Mouse (Mus musculus) CH12.LX (cell line): ENCODE measurements around the gene Knl1.
A peak's percentile ranks its signal among the peaks of the same experiment; 100 is the strongest.

Experiments used
- EP300 ChIP-seq: IDR thresholded peaks from 2 replicates; pipeline ENCODE4 v1.6.1; 2011; ENCODE audit warnings: low read length, improper control_type of control experiment
- HCFC1 ChIP-seq: IDR thresholded peaks from 2 replicates; pipeline ENCODE4 v1.6.1; 2012; ENCODE audit warnings: low read depth, mild to moderate bottlenecking, inconsistent platforms, low read length, improper control_type of control experiment
- JUND ChIP-seq: conservative IDR thresholded peaks from 2 replicates; pipeline ENCODE4 v1.6.1; 2011; ENCODE audit warnings: low read depth, low read length, improper control_type of control experiment
- NELFE ChIP-seq: IDR thresholded peaks from 2 replicates; pipeline ENCODE4 v1.6.1; 2011; ENCODE audit warnings: low read depth, low read length, improper control_type of control experiment
- RAD21 ChIP-seq: IDR thresholded peaks from 2 replicates; pipeline ENCODE4 v1.6.1; 2011; ENCODE audit warnings: low read depth, mild to moderate bottlenecking, low read length, improper control_type of control experiment, moderate library complexity
- USF2 ChIP-seq: conservative IDR thresholded peaks from 2 replicates; pipeline ENCODE4 v1.6.1; 2011; ENCODE audit warnings: low read depth, low read length, improper control_type of control experiment
- ZNF384 ChIP-seq: IDR thresholded peaks from 2 replicates; pipeline ENCODE4 v1.6.1; 2012; ENCODE audit warnings: low read depth, low read length, improper control_type of control experiment, inconsistent platforms

- TF ChIP-seq RAD21 = peak; percentile 8; the same call in 1 of the 2 replicates
- no peak for TF ChIP-seq HCFC1
- TF ChIP-seq USF2 = no peak
- TF ChIP-seq NELFE = no peak
- TF ChIP-seq ZNF384 = no peak
- TF ChIP-seq EP300 = no peak
- no peak for TF ChIP-seq JUND
These were observed 27.8 kb upstream of the Knl1 start for GRCm38 (mm10) chr2:119019131-119019530.
